Mouse (Mus musculus) midbrain, embryonic 13.5 days (tissue): ENCODE results near the gene Cntn5. TPM values are rescaled to one million over a fixed set of nuclear protein-coding genes. Genes with fewer than 3 reads are reported as not detected.

Experiments used
- ATAC-seq: fragments of 200-750 bp; cut with Nextera tagmentation; 2 replicates; pipeline ENCODE4 v1.8.0; 2017; ENCODE audit warnings: mild to moderate bottlenecking, moderate TSS enrichment, moderate library complexity
- H3K27ac ChIP-seq: fragments of 300-500 bp; sonication (generic); 2 replicates; pipeline ENCODE4 v1.5.1; 2015; ENCODE audit warnings: inconsistent platforms, mild to moderate bottlenecking, moderate library complexity
- H3K27me3 ChIP-seq: fragments of 300-500 bp; sonication (generic); 2 replicates; pipeline ENCODE4 v1.6.1; 2015; ENCODE audit warnings: mild to moderate bottlenecking, inconsistent platforms
- H3K36me3 ChIP-seq: fragments of 300-500 bp; sonication (generic); 2 replicates; pipeline ENCODE4 v1.6.1; 2015; ENCODE audit warnings: mild to moderate bottlenecking, inconsistent platforms
- H3K4me1 ChIP-seq: fragments of 300-500 bp; sonication (generic); replicated peaks from 2 replicates; pipeline ENCODE4 v1.6.1; 2015; ENCODE audit warnings: inconsistent platforms
- H3K4me2 ChIP-seq: fragments of 300-500 bp; sonication (generic); replicated peaks from 2 replicates; pipeline ENCODE4 v1.6.1; 2015; ENCODE audit warnings: moderate library complexity, mild to moderate bottlenecking, inconsistent platforms
- H3K4me3 ChIP-seq: fragments of 300-500 bp; sonication (generic); replicated peaks from 2 replicates; pipeline ENCODE4 v1.5.1; 2015; ENCODE audit warnings: mild to moderate bottlenecking, inconsistent platforms
- H3K9ac ChIP-seq: fragments of 300-500 bp; sonication (generic); replicated peaks from 2 replicates; pipeline ENCODE4 v1.6.1; 2015; ENCODE audit warnings: mild to moderate bottlenecking, inconsistent platforms
- H3K9me3 ChIP-seq: fragments of 300-500 bp; sonication (generic); 2 replicates; pipeline ENCODE4 v1.6.1; 2016; ENCODE audit warnings: mild to moderate bottlenecking, inconsistent platforms
- WGBS: fragments of 180-500 bp; shearing (Covaris S2); methylation state at CpG from one replicate; pipeline ENCODE4 v1.1.7; 2015; 5-methylcytosine and 5-hydroxymethylcytosine counted together
- polyA plus RNA-seq: library from polyadenylated mRNA; unstranded; fragments of >200 nt; fragmentation: Nextera tagmentation; extraction: Ambion mirVana; gene quantifications from 2 replicates; pipeline ENCODE4 v1.2.1, GENCODE M21; 2015

Cntn5 gene
- polyA plus RNA-seq, 1 experiment from 2014 or later, result 7.7 TPM

DNA sequence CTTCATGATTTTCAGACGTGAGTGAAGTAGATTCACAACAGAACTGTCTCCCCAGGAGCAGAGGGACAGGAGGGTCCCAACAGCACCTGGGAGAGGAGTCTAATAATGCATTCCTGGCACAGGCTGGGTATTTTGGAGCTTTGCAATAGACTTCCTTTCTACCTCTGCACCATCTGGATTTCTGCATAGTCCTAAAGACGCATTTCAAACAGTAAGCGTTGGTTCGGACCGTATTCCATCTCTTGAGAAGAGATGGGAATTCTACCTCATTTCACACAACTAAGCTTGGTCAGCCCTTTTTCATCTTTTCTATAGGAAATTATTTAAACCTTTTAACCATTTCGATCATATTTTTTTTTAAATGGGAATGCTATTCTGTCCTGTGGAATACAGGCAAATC, 635.7 kb downstream of the Cntn5 start:
- Histone ChIP-seq H3K4me2 (no peak overlapping the region), H3K27ac (peak overlapping the region; percentile 49), H3K4me3 (no peak overlapping the region), H3K36me3 (no peaks in the 10 kb centered on the region), H3K27me3 (no peaks in the 10 kb centered on the region), H3K4me1 (peaks cover 12% of the 10 kb centered on the region), H3K9me3 (no peaks in the 10 kb centered on the region), H3K9ac (no peak overlapping the region)
- peak; percentile 40; the same call in 1 of the 2 replicates for ATAC-seq
- WGBS, result 38% methylated on average over 6 of the region's 6 CpGs

DNA sequence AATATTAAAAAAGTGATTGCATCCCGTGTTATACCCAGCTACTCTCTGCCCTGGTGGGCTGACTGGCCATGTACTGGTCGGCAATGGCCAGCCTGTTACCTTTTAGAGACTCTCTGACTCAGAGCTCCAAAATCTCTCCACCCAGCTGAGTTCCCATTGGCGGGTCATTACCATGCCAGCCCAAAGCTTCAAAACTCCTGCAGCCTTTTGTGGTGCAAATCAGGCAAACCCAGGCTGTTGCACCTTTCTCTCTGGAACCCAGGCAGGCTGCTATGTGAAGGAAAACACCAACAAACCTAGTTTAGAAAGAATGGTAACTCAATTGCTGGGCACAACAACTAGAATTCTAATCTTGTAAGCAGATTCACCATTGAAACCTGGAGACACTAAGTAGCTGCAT, 639.0 kb downstream of the Cntn5 start:
- H3K4me3 ChIP-seq, result no peak overlapping the region
- H3K4me2 ChIP-seq, result no peak overlapping the region
- H3K27me3 ChIP-seq, result no peaks in the 10 kb centered on the region
- no peak for ATAC-seq
- H3K27ac ChIP-seq, result no peak overlapping the region
- H3K36me3 ChIP-seq, result no peaks in the 10 kb centered on the region
- H3K9me3 ChIP-seq, result no peaks in the 10 kb centered on the region
- H3K4me1 ChIP-seq, result peaks cover 12% of the 10 kb centered on the region
- 38% methylated on average over 3 of the region's 3 CpGs for WGBS
- H3K9ac ChIP-seq, result no peak overlapping the region

DNA sequence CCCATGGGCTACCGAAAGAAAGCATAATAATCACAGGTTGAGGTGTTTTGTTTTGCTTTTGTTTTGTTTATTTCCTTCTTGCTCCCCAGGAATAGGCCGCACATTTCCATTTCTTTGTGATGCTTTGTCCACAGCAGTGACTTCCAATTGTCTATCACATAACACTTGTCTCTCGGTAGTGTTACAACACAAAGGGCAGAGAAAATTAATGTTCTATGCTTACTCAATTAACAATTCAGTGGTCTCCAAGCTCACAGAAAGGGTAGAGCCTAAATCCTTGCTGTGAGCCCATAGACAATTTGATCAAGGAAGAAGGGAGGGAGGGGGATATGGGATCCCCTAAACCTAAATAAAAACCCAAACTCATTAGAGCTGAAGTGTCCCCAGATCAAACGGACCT, 671.2 kb downstream of the Cntn5 start:
- H3K4me2 ChIP-seq, result no peak overlapping the region
- H3K27ac ChIP-seq, result no peak overlapping the region
- H3K36me3 ChIP-seq, result no peaks in the 10 kb centered on the region
- no peak for ATAC-seq
- 63% methylated on average over 4 of the region's 4 CpGs for WGBS
- no peaks in the 10 kb centered on the region for H3K9me3 ChIP-seq
- no peak overlapping the region for H3K4me3 ChIP-seq
- no peak overlapping the region for H3K9ac ChIP-seq
- H3K27me3 ChIP-seq, result no peaks in the 10 kb centered on the region
- no peaks in the 10 kb centered on the region for H3K4me1 ChIP-seq

DNA sequence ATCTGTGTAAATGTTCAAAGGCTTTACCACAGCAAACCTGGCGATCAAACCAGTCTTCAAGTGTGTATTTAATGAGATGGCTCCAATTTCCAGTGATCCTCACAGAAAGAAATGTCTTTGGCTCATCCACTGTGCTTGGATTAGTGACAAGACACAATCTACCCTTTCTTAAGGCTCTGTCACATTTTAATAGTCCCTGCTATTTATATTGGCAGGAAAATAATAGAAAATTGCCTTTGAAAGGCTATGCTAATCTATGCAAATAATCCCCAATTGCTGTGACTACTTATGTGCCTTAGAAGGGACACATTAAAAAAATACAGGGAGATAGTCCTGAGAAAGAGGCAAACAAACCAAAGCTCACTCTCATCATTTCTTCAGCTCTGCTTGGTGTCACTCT, 672.5 kb downstream of the Cntn5 start:
- H3K4me1 ChIP-seq, result no peaks in the 10 kb centered on the region
- no peak overlapping the region for H3K4me3 ChIP-seq
- 61% methylated on average over 1 of the region's 1 CpGs for WGBS
- no peak for ATAC-seq
- no peaks in the 10 kb centered on the region for H3K27me3 ChIP-seq
- no peaks in the 10 kb centered on the region for H3K9me3 ChIP-seq
- no peak overlapping the region for H3K27ac ChIP-seq
- no peaks in the 10 kb centered on the region for H3K36me3 ChIP-seq
- H3K4me2 ChIP-seq, result no peak overlapping the region
- no peak overlapping the region for H3K9ac ChIP-seq

DNA sequence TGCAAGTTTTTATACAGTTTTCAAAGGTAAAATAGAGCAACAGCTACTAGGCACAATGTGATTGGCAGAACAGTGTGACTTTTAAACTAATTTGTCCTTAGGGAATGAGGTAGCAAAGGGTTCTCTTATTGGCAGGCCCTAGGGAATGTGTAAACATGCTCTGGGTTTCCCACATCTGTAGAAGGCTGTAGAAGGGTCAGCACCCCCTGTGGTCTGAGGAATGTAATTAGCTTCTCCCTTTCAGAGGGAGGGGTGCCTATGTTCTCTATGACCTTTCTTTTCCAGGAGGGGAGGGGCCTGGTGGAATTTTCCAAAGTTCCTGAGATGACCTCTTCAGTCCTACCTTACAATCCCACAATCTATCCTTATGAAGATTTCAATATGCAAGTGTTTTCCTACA, 673.6 kb downstream of the Cntn5 start:
- no peaks in the 10 kb centered on the region for H3K4me1 ChIP-seq
- no peaks in the 10 kb centered on the region for H3K9me3 ChIP-seq
- H3K4me3 ChIP-seq, result no peak overlapping the region
- no peaks in the 10 kb centered on the region for H3K36me3 ChIP-seq
- no peak overlapping the region for H3K27ac ChIP-seq
- H3K27me3 ChIP-seq, result no peaks in the 10 kb centered on the region
- no peak overlapping the region for H3K4me2 ChIP-seq
- H3K9ac ChIP-seq, result no peak overlapping the region
- ATAC-seq, result no peak

DNA sequence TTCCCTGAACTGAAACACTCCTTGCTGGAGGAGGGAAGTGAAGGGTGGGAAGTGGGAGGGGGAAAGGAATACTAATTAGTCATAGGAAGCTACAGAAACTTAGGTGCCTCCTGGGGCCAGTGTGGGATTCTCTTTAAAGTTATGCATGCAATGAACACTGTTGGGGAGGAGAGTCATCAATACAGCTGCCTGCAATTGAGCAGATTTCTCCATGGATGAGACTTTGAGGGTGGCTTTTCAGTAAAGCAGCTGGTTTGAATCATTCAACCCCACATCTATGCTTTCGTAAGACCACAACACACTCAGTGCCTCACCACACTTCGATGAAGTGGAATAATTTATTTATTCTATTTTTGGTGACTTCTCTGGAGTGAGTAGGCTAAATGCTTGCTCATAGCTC, 674.9 kb downstream of the Cntn5 start:
- Histone ChIP-seq H3K9me3 (no peaks in the 10 kb centered on the region), H3K4me2 (no peak overlapping the region), H3K9ac (no peak overlapping the region), H3K4me3 (no peak overlapping the region), H3K27ac (no peak overlapping the region), H3K27me3 (no peaks in the 10 kb centered on the region), H3K4me1 (no peaks in the 10 kb centered on the region), H3K36me3 (no peaks in the 10 kb centered on the region)
- 62% methylated on average over 2 of the region's 2 CpGs for WGBS
- no peak for ATAC-seq

DNA sequence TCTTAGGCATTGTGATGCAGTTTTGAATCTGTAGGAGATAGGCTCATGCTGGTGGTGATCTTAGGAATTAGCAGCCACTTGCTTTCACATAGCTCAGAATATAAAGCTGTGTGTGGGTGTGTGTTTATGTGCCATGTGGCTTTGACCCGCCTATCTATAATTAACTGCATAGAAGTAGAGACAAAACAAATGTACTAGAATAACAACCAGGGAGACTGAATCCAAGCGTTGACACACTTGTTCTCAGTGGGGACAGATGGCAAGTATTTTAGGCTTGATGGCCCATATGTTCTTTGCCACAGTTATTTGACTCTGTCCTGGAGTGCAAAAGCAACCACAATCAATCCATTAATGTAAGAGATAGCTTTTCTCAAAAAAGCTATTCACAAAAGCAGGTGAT, 678.6 kb downstream of the Cntn5 start:
- Histone ChIP-seq H3K27ac (no peak overlapping the region), H3K9ac (no peak overlapping the region), H3K4me3 (no peak overlapping the region), H3K4me1 (no peaks in the 10 kb centered on the region), H3K9me3 (no peaks in the 10 kb centered on the region), H3K36me3 (no peaks in the 10 kb centered on the region), H3K4me2 (no peak overlapping the region), H3K27me3 (no peaks in the 10 kb centered on the region)
- WGBS, result 61% methylated on average over 2 of the region's 2 CpGs
- no peak for ATAC-seq

DNA sequence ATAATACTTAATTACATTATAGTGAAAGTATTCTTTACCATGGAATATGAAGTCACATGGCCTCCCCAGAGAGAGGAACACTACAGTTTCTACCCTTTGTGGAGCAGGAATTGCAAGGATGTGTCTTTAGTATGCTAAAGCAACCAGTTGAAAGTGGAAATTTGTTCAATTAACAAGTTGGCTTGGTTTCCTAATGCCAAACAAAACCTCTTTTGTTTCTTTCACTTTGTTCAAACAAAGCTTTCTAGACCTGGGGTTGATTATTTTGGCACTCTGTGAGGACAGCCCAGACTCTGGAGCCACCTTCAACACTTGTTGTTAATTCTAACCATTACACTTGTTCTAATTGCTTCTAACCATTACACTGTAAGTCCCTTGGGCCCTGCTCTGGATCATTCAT, 718.5 kb downstream of the Cntn5 start:
- ATAC-seq, result no peak
- no peaks in the 10 kb centered on the region for H3K36me3 ChIP-seq
- H3K9ac ChIP-seq, result no peak overlapping the region
- no peaks in the 10 kb centered on the region for H3K4me1 ChIP-seq
- no peak overlapping the region for H3K27ac ChIP-seq
- H3K27me3 ChIP-seq, result no peaks in the 10 kb centered on the region
- H3K9me3 ChIP-seq, result no peaks in the 10 kb centered on the region
- no peak overlapping the region for H3K4me2 ChIP-seq
- H3K4me3 ChIP-seq, result no peak overlapping the region

DNA sequence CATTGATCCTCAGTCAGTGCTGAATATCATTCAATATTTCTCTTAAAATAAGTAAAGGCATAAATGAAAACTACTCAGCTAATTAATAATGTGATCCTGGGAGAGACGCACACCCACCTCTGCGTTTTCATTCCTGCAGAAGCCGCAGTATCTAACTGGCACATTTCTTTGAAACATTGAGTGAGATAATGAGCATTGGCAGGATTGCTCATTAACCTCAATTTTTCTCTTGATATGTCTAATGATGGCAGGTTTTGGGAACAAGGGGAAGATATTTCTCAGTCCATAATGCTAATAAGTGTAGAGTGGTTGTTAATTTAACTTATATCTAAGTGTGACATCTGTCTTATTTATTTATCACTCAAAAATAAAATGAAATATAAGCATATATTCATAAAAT, 734.0 kb downstream of the Cntn5 start:
- Histone ChIP-seq H3K4me1 (no peaks in the 10 kb centered on the region), H3K9ac (no peak overlapping the region), H3K27me3 (no peaks in the 10 kb centered on the region), H3K4me2 (no peak overlapping the region), H3K36me3 (no peaks in the 10 kb centered on the region), H3K4me3 (no peak overlapping the region), H3K9me3 (no peaks in the 10 kb centered on the region), H3K27ac (no peak overlapping the region)
- 87% methylated on average over 3 of the region's 3 CpGs for WGBS
- no peak for ATAC-seq

DNA sequence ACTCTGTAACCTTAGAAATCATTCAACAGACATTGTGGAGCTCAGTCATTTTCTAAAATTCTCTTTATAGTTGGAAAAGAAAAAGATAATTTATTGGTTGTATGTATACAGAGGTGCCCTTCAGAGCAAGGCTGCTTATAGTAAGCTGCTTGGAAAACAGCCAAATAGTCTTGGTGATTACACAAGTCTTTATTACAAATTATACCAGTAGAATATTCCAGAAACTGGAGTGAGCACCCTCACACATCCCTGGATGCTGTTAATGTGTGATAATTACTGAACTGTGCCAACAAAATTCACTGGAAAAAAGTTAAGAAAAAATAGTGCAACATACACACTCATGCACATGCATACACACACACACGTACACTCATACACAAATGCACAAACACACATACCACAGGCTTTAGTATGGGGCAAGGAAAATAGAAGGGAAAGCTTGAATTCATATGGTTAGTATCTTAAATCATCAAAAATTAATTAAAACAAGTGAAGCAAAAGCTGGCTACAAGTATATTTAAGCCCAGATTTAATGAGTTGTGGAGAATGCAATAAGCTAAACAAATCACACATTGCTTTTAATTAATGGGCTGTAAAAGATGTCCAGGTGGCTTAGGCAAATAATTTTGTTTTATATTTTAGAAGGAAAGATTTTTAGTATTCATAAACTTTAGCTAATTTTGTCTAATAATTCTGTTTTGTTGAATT, 783.1 kb downstream of the Cntn5 start:
- 95% methylated on average over 1 of the region's 1 CpGs for WGBS
- ATAC-seq, result no peak
- Histone ChIP-seq H3K27ac (no peak overlapping the region), H3K9ac (no peak overlapping the region), H3K4me3 (no peak overlapping the region), H3K36me3 (no peaks in the 10 kb centered on the region), H3K27me3 (no peaks in the 10 kb centered on the region), H3K4me2 (no peak overlapping the region), H3K4me1 (no peaks in the 10 kb centered on the region), H3K9me3 (no peaks in the 10 kb centered on the region)

DNA sequence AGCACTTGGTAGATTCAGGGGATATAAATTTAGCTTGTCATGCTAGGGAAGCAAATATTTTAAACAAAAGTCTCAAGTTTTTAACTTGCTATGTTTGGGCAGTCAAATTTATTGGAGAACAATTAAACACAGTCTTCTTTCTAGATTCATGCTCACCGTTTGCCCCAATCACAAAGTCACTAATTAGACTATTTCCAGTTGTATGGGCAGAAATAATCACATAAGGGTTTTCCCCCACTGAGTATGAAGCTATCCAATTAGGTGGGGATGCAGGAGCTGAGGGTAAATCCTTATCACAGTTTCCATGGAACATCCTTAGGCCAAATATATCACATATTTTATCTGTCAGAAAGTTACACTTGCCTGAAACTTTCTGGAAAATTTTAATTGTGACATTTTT, 788.0 kb downstream of the Cntn5 start:
- WGBS, result 50% methylated on average over 1 of the region's 1 CpGs
- no peak for ATAC-seq

DNA sequence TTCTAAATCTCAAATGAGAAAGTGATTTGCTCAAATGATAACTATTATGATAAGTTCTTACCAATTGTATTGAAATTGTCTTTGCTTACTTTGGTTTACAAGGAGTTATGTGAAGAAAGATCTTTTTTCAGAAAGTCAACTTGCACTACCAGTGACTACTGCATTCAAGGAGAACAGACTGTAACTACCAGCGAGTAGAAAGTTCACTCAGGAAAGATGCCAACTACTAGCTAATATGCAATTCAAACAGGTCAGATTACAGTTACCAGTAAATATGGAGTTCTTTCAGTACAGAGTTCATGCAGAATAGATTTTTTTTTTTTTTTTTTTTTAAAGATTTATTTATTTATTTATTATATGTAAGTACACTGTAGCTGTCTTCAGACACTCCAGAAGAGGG, 795.4 kb downstream of the Cntn5 start:
- no peaks in the 10 kb centered on the region for H3K36me3 ChIP-seq
- no peak overlapping the region for H3K4me2 ChIP-seq
- H3K27ac ChIP-seq, result no peak overlapping the region
- H3K4me1 ChIP-seq, result no peaks in the 10 kb centered on the region
- ATAC-seq, result no peak
- H3K9me3 ChIP-seq, result no peaks in the 10 kb centered on the region
- WGBS, result 91% methylated on average over 1 of the region's 1 CpGs
- no peak overlapping the region for H3K4me3 ChIP-seq
- H3K9ac ChIP-seq, result no peak overlapping the region
- no peaks in the 10 kb centered on the region for H3K27me3 ChIP-seq

More for the DNA sequence above, 788.0 kb downstream of the Cntn5 start:
- no peak overlapping the region for H3K4me2 ChIP-seq
- H3K9me3 ChIP-seq, result no peaks in the 10 kb centered on the region
- no peaks in the 10 kb centered on the region for H3K36me3 ChIP-seq
- no peak overlapping the region for H3K4me3 ChIP-seq
- H3K4me1 ChIP-seq, result no peaks in the 10 kb centered on the region
- H3K27me3 ChIP-seq, result no peaks in the 10 kb centered on the region
- H3K9ac ChIP-seq, result no peak overlapping the region
- no peak overlapping the region for H3K27ac ChIP-seq

DNA sequence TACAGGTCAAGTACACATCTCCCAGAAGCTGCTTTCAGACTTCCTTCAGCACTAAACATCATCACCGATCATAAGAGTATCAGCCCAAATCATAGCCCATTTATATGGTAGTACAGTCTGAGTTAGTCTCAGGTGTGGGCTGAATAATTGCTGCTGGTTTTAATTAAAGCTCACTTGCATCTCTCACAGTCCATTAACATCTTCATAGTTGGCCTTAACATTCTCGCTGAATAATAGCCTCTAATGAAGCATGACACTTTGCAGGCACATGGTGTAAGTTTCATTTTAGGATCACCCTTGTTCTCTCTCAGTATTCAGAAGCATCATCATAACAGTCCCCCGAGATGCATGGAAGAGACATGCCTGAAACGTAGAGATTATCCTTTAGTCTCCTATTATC, 796.7 kb downstream of the Cntn5 start:
- Histone ChIP-seq H3K27me3 (no peaks in the 10 kb centered on the region), H3K9me3 (no peaks in the 10 kb centered on the region), H3K27ac (no peak overlapping the region), H3K9ac (no peak overlapping the region), H3K36me3 (no peaks in the 10 kb centered on the region), H3K4me2 (no peak overlapping the region), H3K4me3 (no peak overlapping the region), H3K4me1 (no peaks in the 10 kb centered on the region)
- 62% methylated on average over 4 of the region's 4 CpGs for WGBS
- no peak for ATAC-seq
